21 mouse cellular contexts compared by ENCODE assay signal in the genomic region with DNA sequence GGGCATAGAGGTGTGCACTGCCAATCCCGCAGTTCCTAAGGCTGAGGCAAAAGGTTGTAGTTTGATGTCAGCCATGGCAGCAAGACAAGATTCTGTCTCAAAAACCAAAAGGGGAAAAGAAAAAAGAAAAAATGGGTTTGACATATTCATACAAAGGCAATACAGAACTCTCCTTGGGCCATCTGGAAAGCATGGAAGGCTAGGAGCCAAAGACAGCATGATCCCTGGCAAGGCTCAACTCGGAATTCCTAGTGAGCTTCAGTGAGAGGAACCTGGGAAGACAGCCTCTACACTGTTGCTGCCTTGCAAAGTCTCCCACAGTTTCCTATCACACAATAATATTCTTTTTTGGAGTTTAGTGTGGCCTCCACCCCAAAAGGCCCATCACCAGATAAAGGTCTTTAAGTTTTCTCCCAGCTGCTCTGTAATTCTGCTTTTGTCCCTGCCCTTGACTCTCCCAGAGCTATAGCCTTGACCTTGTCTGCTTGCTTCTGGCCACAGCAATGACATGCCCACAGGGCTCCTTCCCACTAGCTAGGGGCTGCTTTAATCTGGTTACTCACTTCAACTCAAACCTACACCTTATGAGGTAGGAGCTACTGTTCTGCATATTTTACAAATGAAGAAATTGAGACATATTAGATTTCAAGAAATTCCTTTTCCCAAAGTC. TPM values are rescaled to one million over a fixed set of nuclear protein-coding genes. Genes with fewer than 3 reads are reported as not detected.
A peak's percentile ranks its signal among the peaks of the same experiment; 100 is the strongest.
DNase-seq lines count a peak whose midpoint lies in the region; ATAC-seq and TF ChIP-seq lines count a peak whose summit lies in the region.
"Had no signal": no experiment of that assay in that cellular context is flagged by ENCODE, and none has a peak within 500 bp of the region (broad histone marks: within the 10 kb centered on the region; RNA-seq: fewer than 3 reads in every experiment).

No protein-coding gene starts in this region.

- H3K4me3 ChIP-seq in midbrain, postnatal 0 days (ENCODE audit: low read depth, low read length) = no peak overlapping the region
- no peak overlapping the region for H3K4me3 ChIP-seq in midbrain, embryonic 14.5 days (replicated peaks; ENCODE audit: low read depth, low read length)
- no peak overlapping the region for H3K4me3 ChIP-seq in liver, postnatal 0 days (ENCODE audit: low read depth, low read length)
- H3K4me3 ChIP-seq: erythroblast, embryonic 14.5 days; myocyte had no signal

- no peak overlapping the region for H3K9ac ChIP-seq in midbrain, postnatal 0 days (replicated peaks; ENCODE audit: low read length, poor library complexity, severe bottlenecking)
- H3K9ac ChIP-seq in midbrain, embryonic 14.5 days (replicated peaks; ENCODE audit: low read length) = no peak overlapping the region
- no peak overlapping the region for H3K9ac ChIP-seq in liver, postnatal 0 days (replicated peaks)

- no peaks in the 10 kb centered on the region for H3K4me1 ChIP-seq in midbrain, postnatal 0 days (ENCODE audit: insufficient read depth, low read length)
- no peaks in the 10 kb centered on the region for H3K4me1 ChIP-seq in midbrain, embryonic 14.5 days (ENCODE audit: control insufficient read depth, insufficient read depth, low read length)
- H3K4me1 ChIP-seq in liver, postnatal 0 days (ENCODE audit: insufficient read depth) = no peaks in the 10 kb centered on the region

- no peak for ATAC-seq in midbrain, postnatal 0 days (ENCODE audit: low FRiP score)
- ATAC-seq in midbrain, embryonic 14.5 days (ENCODE audit: low FRiP score, low TSS enrichment) = no peak
- ATAC-seq in monocyte, adult 5-6 weeks (replicated peaks; ENCODE audit: insufficient number of reproducible peaks, low FRiP score, low TSS enrichment, poor library complexity, severe bottlenecking) = no peak
- ATAC-seq in liver, postnatal 0 days = no peak
- ATAC-seq: forebrain, embryonic 14.5 days; hindbrain, embryonic 16.5 days; Patski had no signal

- H3K27me3 ChIP-seq in midbrain, postnatal 0 days (ENCODE audit: insufficient read depth, low read length) = peaks cover 3% of the 10 kb centered on the region; the same call in 1 of the 2 replicates
- no peaks in the 10 kb centered on the region for H3K27me3 ChIP-seq in midbrain, embryonic 14.5 days (ENCODE audit: control insufficient read depth, insufficient read depth, low read length)
- 0 out of 2 replicates have a peak, but pooled peaks cover 6% of the 10 kb centered on the region for H3K27me3 ChIP-seq in liver, postnatal 0 days (ENCODE audit: insufficient read depth, low read length)

- no peaks in the 10 kb centered on the region for H3K36me3 ChIP-seq in midbrain, postnatal 0 days (ENCODE audit: insufficient read depth, low read length)
- H3K36me3 ChIP-seq in midbrain, embryonic 14.5 days (ENCODE audit: control insufficient read depth, insufficient read depth, low read length) = no peaks in the 10 kb centered on the region
- H3K36me3 ChIP-seq in liver, postnatal 0 days (replicated peaks; ENCODE audit: insufficient read depth, low read length) = no peaks in the 10 kb centered on the region

- WGBS in midbrain, postnatal 0 days = 75% methylated on average over 2 of the region's 2 CpGs
- 68% methylated on average over 2 of the region's 2 CpGs for WGBS in midbrain, embryonic 14.5 days
- 55% methylated on average over 2 of the region's 2 CpGs for WGBS in liver, postnatal 0 days (ENCODE audit: insufficient replicate concordance)

- H3K4me2 ChIP-seq in midbrain, postnatal 0 days (ENCODE audit: low read depth, low read length, poor library complexity, severe bottlenecking) = no peak overlapping the region
- H3K4me2 ChIP-seq in midbrain, embryonic 14.5 days (ENCODE audit: low read length) = no peak overlapping the region
- H3K4me2 ChIP-seq in liver, postnatal 0 days (ENCODE audit: low read depth, low read length) = no peak overlapping the region

- peak; percentile 56 for DNase-seq in midbrain, postnatal 0 days (ENCODE audit: low spot score)
- no peak for DNase-seq in midbrain, embryonic 14.5 days
- DNase-seq in ZHBTc4 (ENCODE audit: low read depth, low spot score) = peak; percentile 88
- DNase-seq in cerebellum, adult 8-10 months = peak; percentile 37
- no peak for DNase-seq in liver, postnatal 0 days
- DNase-seq in urinary bladder, postnatal 14 days (ENCODE audit: low spot score) = no peak
- DNase-seq: gastrocnemius, postnatal 25 days; heart, postnatal 14 days; kidney, adult 2 months; kidney, postnatal 36 days; layer of hippocampus, adult 9-11 months; liver; lung, adult 18-20 months; lung, postnatal 36 days had no signal

- no peak overlapping the region for H3K27ac ChIP-seq in midbrain, postnatal 0 days (ENCODE audit: low read depth, low read length)
- no peak overlapping the region for H3K27ac ChIP-seq in midbrain, embryonic 14.5 days (replicated peaks; ENCODE audit: low read depth, low read length)
- no peak overlapping the region for H3K27ac ChIP-seq in liver, postnatal 0 days (ENCODE audit: low read depth)

- TF ChIP-seq EP300 in liver, postnatal 0 days (IDR thresholded peaks at IDR 0.05; ENCODE audit: low read depth) = no peak

- H3K9me3 ChIP-seq in midbrain, postnatal 0 days (ENCODE audit: low read length) = no peaks in the 10 kb centered on the region
- no peaks in the 10 kb centered on the region for H3K9me3 ChIP-seq in midbrain, embryonic 14.5 days (ENCODE audit: control insufficient read depth, low read length)
- no peaks in the 10 kb centered on the region for H3K9me3 ChIP-seq in liver, postnatal 0 days (ENCODE audit: low read length)

- TF ChIP-seq CTCF in midbrain, postnatal 0 days (IDR thresholded peaks at IDR 0.05) = no peak
- TF ChIP-seq CTCF in liver, postnatal 0 days (IDR thresholded peaks at IDR 0.05; ENCODE audit: low read depth) = no peak

RNA-seq across cellular contexts. Expression of a gene that starts 23.9 kb away (rescaled TPM):
- 0.11 and 0.52 TPM in 2 replicates for total RNA-seq in midbrain, postnatal 0 days (2014; rRNA removed)
- 0.20 and 0.23 TPM in 2 replicates for polyA plus RNA-seq in midbrain, postnatal 0 days (2015; fragmentation: Nextera tagmentation; extraction: Ambion mirVana)
- 0.24 TPM in 2 replicates for polyA plus RNA-seq in midbrain, embryonic 14.5 days (2014; fragmentation: Nextera tagmentation; extraction: Ambion mirVana)
- not detected in 3 replicates for total RNA-seq in monocyte, adult 5-6 weeks (2017)
- not detected in 2 replicates for polyA plus RNA-seq in liver, postnatal 0 days (2015; fragmentation: Nextera tagmentation; extraction: Ambion mirVana)
- total RNA-seq: heart, postnatal 14 days had no signal
- polyA plus RNA-seq: erythroblast, embryonic 14.5 days; forebrain, embryonic 14.5 days; kidney, adult 2 months; Patski; stomach, embryonic 14.5 days had no signal

Comparison
In these comparisons a context has a peak if more than half of its experiments do, and no peak if none do; other contexts are left out.
1. DNase-seq: peak in midbrain, postnatal 0 days (single experiment), ZHBTc4 (single experiment) and cerebellum, adult 8-10 months (single experiment); none in midbrain, embryonic 14.5 days (single experiment), liver, postnatal 0 days (single experiment) and urinary bladder, postnatal 14 days (single experiment).